Mouse (Mus musculus) forebrain, postnatal 0 days (tissue): Measurements from ENCODE around the gene 4930451I11Rik. TPM values are rescaled to one million over a fixed set of nuclear protein-coding genes. Genes with fewer than 3 reads are reported as not detected.

Experiments
- ATAC-seq: fragments of 200-750 bp; cut with Nextera tagmentation; 2 replicates; pipeline ENCODE4 v1.8.0; 2017; ENCODE audit warnings: mild to moderate bottlenecking, moderate library complexity
- DNase-seq: peaks from one replicate; pipeline ENCODE4 v3.0.0-alpha.2; 2015
- H3K27ac ChIP-seq: fragments of 300-500 bp; sonication (generic); 2 replicates; pipeline ENCODE4 v1.5.1; 2014; ENCODE audit warnings: low read depth, mild to moderate bottlenecking, antibody characterized with exemption, low read length, moderate library complexity, mixed read lengths
- H3K27me3 ChIP-seq: fragments of 300-500 bp; sonication (generic); 2 replicates; pipeline ENCODE4 v1.6.1; 2014; ENCODE audit warnings: mild to moderate bottlenecking, low read length, mixed read lengths; ENCODE audit not compliant: insufficient read depth
- H3K36me3 ChIP-seq: fragments of 300-500 bp; sonication (generic); 2 replicates; pipeline ENCODE4 v1.6.1; 2014; ENCODE audit warnings: mild to moderate bottlenecking, moderate library complexity; ENCODE audit not compliant: insufficient read depth
- H3K4me1 ChIP-seq: fragments of 300-500 bp; sonication (generic); 2 replicates; pipeline ENCODE4 v1.6.1; 2014; ENCODE audit warnings: antibody characterized with exemption; ENCODE audit not compliant: insufficient read depth
- H3K4me2 ChIP-seq: fragments of 300-500 bp; sonication (generic); 2 replicates; pipeline ENCODE4 v1.6.1; 2014; ENCODE audit warnings: low read depth, mild to moderate bottlenecking, moderate library complexity
- H3K4me3 ChIP-seq: fragments of 300-500 bp; sonication (generic); 2 replicates; pipeline ENCODE4 v1.5.1; 2014; ENCODE audit warnings: low read depth, low read length, mixed read lengths
- H3K9ac ChIP-seq: fragments of 300-500 bp; sonication (generic); 2 replicates; pipeline ENCODE4 v1.6.1; 2014; ENCODE audit warnings: mild to moderate bottlenecking
- H3K9me3 ChIP-seq: fragments of 300-500 bp; sonication (generic); 2 replicates; pipeline ENCODE4 v1.6.1; 2016; ENCODE audit warnings: low read length
- CTCF ChIP-seq: sonication (generic); IDR thresholded peaks from 2 replicates; pipeline ENCODE4 v1.5.1; 2016; ENCODE audit warnings: antibody characterized with exemption, control low read depth, low read depth
- WGBS: fragments of 180-500 bp; shearing (Covaris S2); extraction: QIAGEN DNeasy Blood & Tissue Kit; methylation state at CpG from one replicate; pipeline ENCODE4 v1.1.7; 2014; 5-methylcytosine and 5-hydroxymethylcytosine counted together
- polyA plus RNA-seq: library from polyadenylated mRNA; unstranded; fragments of >200 nt; fragmentation: Nextera tagmentation; extraction: Ambion mirVana; gene quantifications from 2 replicates; pipeline ENCODE4 v1.2.1, GENCODE M21; 2015
- total RNA-seq: library from RNA; depleted of rRNA; stranded (reverse); fragments of >200 nt; gene quantifications from 2 replicates; pipeline ENCODE4 v1.2.3, GENCODE M21; 2014

The 4930451I11Rik gene
- total and polyA plus RNA-seq, 2 experiments from 2014 or later, result not detected

GRCm38 (mm10) chr7:126796350-126796932 lies 35.0 kb downstream of the 4930451I11Rik start:
- peak overlapping the region; percentile 81; the same call in 1 of the 2 replicates for H3K9ac ChIP-seq

GRCm38 (mm10) chr7:126795387-126796317 lies 35.8 kb downstream of the 4930451I11Rik start:
- DNase-seq (no peak), ATAC-seq (no peak)
- WGBS, result 83% methylated on average over 16 of the region's 16 CpGs
- H3K4me3 ChIP-seq, result no peak overlapping the region
- H3K4me1 ChIP-seq, result peaks cover 11% of the 10 kb centered on the region
- H3K27me3 ChIP-seq, result no peaks in the 10 kb centered on the region
- no peak overlapping the region for H3K27ac ChIP-seq
- H3K36me3 ChIP-seq, result peaks cover 30% of the 10 kb centered on the region
- TF ChIP-seq CTCF, result no peak
- H3K4me2 ChIP-seq, result no peak overlapping the region
- H3K9me3 ChIP-seq, result no peaks in the 10 kb centered on the region
- no peak overlapping the region for H3K9ac ChIP-seq

More at GRCm38 (mm10) chr7:126796350-126796932, 35.0 kb downstream of the 4930451I11Rik start:
- Histone ChIP-seq H3K27me3 (no peaks in the 10 kb centered on the region), H3K9me3 (no peaks in the 10 kb centered on the region), H3K4me3 (no peak overlapping the region), H3K4me2 (no peak overlapping the region), H3K4me1 (peaks cover 9% of the 10 kb centered on the region), H3K36me3 (peaks cover 30% of the 10 kb centered on the region), H3K27ac (no peak overlapping the region)
- no peak for DNase-seq
- ATAC-seq, result no peak
- WGBS, result 58% methylated on average over 8 of the region's 8 CpGs
- TF ChIP-seq CTCF, result peak; percentile 48

- H3K4me3 ChIP-seq, result no peak overlapping the region
- H3K4me1 ChIP-seq, result peaks cover 8% of the 10 kb centered on the region
- no peaks in the 10 kb centered on the region for H3K27me3 ChIP-seq
- TF ChIP-seq CTCF, result no peak
- no peaks in the 10 kb centered on the region for H3K9me3 ChIP-seq
- H3K27ac ChIP-seq, result no peak overlapping the region
- no peak overlapping the region for H3K4me2 ChIP-seq
- WGBS, result 77% methylated on average over 4 of the region's 4 CpGs
- no peak for ATAC-seq
- DNase-seq, result no peak
- no peak overlapping the region for H3K9ac ChIP-seq
- peaks cover 40% of the 10 kb centered on the region for H3K36me3 ChIP-seq
Observed at GRCm38 (mm10) chr7:126794271-126794605, 37.2 kb downstream of the 4930451I11Rik start.

- DNase-seq, result no peak
- no peak overlapping the region for H3K4me3 ChIP-seq
- H3K9me3 ChIP-seq, result no peaks in the 10 kb centered on the region
- peaks cover 8% of the 10 kb centered on the region for H3K4me1 ChIP-seq
- no peak for TF ChIP-seq CTCF
- H3K27ac ChIP-seq, result no peak overlapping the region
- no peak for ATAC-seq
- H3K27me3 ChIP-seq, result no peaks in the 10 kb centered on the region
- H3K36me3 ChIP-seq, result peaks cover 46% of the 10 kb centered on the region
- 82% methylated on average over 4 of the region's 4 CpGs for WGBS
- no peak overlapping the region for H3K9ac ChIP-seq
- H3K4me2 ChIP-seq, result no peak overlapping the region
Observed at GRCm38 (mm10) chr7:126793456-126794270, 37.8 kb downstream of the 4930451I11Rik start.

GRCm38 (mm10) chr7:126792721-126793443 lies 38.6 kb downstream of the 4930451I11Rik start:
- no peak for TF ChIP-seq CTCF
- peaks cover 54% of the 10 kb centered on the region for H3K36me3 ChIP-seq
- H3K27ac ChIP-seq, result peak overlapping the region; percentile 92

More at GRCm38 (mm10) chr7:126792721-126793443, 38.6 kb downstream of the 4930451I11Rik start:
- Histone ChIP-seq H3K9ac (peak overlapping the region; percentile 90), H3K27me3 (no peaks in the 10 kb centered on the region), H3K9me3 (no peaks in the 10 kb centered on the region), H3K4me2 (peak overlapping the region; percentile 86), H3K4me3 (peak overlapping the region; percentile 91), H3K4me1 (peaks cover 7% of the 10 kb centered on the region)
- WGBS, result 31% methylated on average over 11 of the region's 11 CpGs
- ATAC-seq (peak; percentile 10), DNase-seq (no peak)
